Mouse (Mus musculus) bone marrow macrophage, adult 2 months (primary cell): ENCODE measurements around the gene Tecpr2. TPM values are rescaled to one million over a fixed set of nuclear protein-coding genes. Genes with fewer than 3 reads are reported as not detected.

Source experiments
- H3K27ac ChIP-seq: 2 replicates; pipeline ENCODE4 v1.5.1; 2012; ENCODE audit warnings: low read depth, low read length; ENCODE audit not compliant: insufficient read depth
- H3K4me1 ChIP-seq: 2 replicates; pipeline ENCODE4 v1.6.1; 2012; ENCODE audit warnings: low read length; ENCODE audit not compliant: control insufficient read depth, insufficient read depth
- H3K4me3 ChIP-seq: 2 replicates; pipeline ENCODE4 v1.5.1; 2012; ENCODE audit warnings: mild to moderate bottlenecking, low read length, moderate library complexity; ENCODE audit not compliant: insufficient read depth
- CTCF ChIP-seq: IDR thresholded peaks from 2 replicates; pipeline ENCODE4 v1.5.1; 2012; ENCODE audit warnings: low read depth, mild to moderate bottlenecking, low read length, moderate library complexity
- POLR2A ChIP-seq: IDR thresholded peaks from 2 replicates; pipeline ENCODE4 v1.6.1; 2012; ENCODE audit warnings: mild to moderate bottlenecking, low read depth, low read length, borderline replicate concordance
- polyA plus RNA-seq: library from polyadenylated mRNA; stranded (reverse); fragments of >200 nt; gene quantifications from 2 replicates; pipeline ENCODE4 v1.2.4, GENCODE M21; 2012; ENCODE audit not compliant: missing spikeins, insufficient read depth, insufficient read length

Gene Tecpr2
- polyA plus RNA-seq, 1 experiment, result 6.8 TPM

GRCm38 (mm10) chr12:110998092-110998491 lies 109.0 kb downstream of the Tecpr2 start:
- H3K4me3 ChIP-seq, result no peak overlapping the region
- TF ChIP-seq CTCF (no peak), POLR2A (no peak)

GRCm38 (mm10) chr12:110999820-111000219 lies 110.8 kb downstream of the Tecpr2 start:
- Histone ChIP-seq H3K27ac (no peak overlapping the region), H3K4me3 (no peak overlapping the region), H3K4me1 (peaks cover 9% of the 10 kb centered on the region)
- TF ChIP-seq CTCF (no peak), POLR2A (no peak)

More at GRCm38 (mm10) chr12:110998092-110998491, 109.0 kb downstream of the Tecpr2 start:
- Histone ChIP-seq H3K4me1 (no peaks in the 10 kb centered on the region), H3K27ac (no peak overlapping the region)

GRCm38 (mm10) chr12:111000956-111001355 lies 111.9 kb downstream of the Tecpr2 start:
- Histone ChIP-seq H3K4me3 (no peak overlapping the region), H3K27ac (no peak overlapping the region), H3K4me1 (peaks cover 9% of the 10 kb centered on the region)
- no peak for TF ChIP-seq POLR2A
- no peak for TF ChIP-seq CTCF

GRCm38 (mm10) chr12:111004142-111004541 lies 115.1 kb downstream of the Tecpr2 start:
- no peak for TF ChIP-seq POLR2A
- no peak for TF ChIP-seq CTCF
- no peak overlapping the region for H3K4me3 ChIP-seq
- H3K27ac ChIP-seq, result no peak overlapping the region
- peaks cover 15% of the 10 kb centered on the region for H3K4me1 ChIP-seq

GRCm38 (mm10) chr12:111005803-111006202 lies 116.7 kb downstream of the Tecpr2 start:
- Histone ChIP-seq H3K4me3 (no peak overlapping the region), H3K27ac (no peak overlapping the region), H3K4me1 (peaks cover 19% of the 10 kb centered on the region)
- TF ChIP-seq CTCF, result no peak
- TF ChIP-seq POLR2A, result no peak

GRCm38 (mm10) chr12:111006339-111006738 lies 117.3 kb downstream of the Tecpr2 start:
- peaks cover 19% of the 10 kb centered on the region for H3K4me1 ChIP-seq
- H3K4me3 ChIP-seq, result no peak overlapping the region
- no peak for TF ChIP-seq POLR2A
- no peak for TF ChIP-seq CTCF
- H3K27ac ChIP-seq, result no peak overlapping the region

- Histone ChIP-seq H3K27ac (no peak overlapping the region), H3K4me3 (no peak overlapping the region), H3K4me1 (peaks cover 19% of the 10 kb centered on the region)
- TF ChIP-seq CTCF (no peak), POLR2A (no peak)
Measured at GRCm38 (mm10) chr12:111007134-111008103, 118.4 kb downstream of the Tecpr2 start.

- no peak overlapping the region for H3K4me3 ChIP-seq
- H3K4me1 ChIP-seq, result peaks cover 19% of the 10 kb centered on the region
- TF ChIP-seq CTCF (peak; percentile 15; the same call in 1 of the 2 replicates), POLR2A (no peak)
- H3K27ac ChIP-seq, result no peak overlapping the region
Measured at GRCm38 (mm10) chr12:111008500-111009490, 119.7 kb downstream of the Tecpr2 start.

GRCm38 (mm10) chr12:111009615-111010257 lies 120.7 kb downstream of the Tecpr2 start:
- Histone ChIP-seq H3K4me1 (peaks cover 20% of the 10 kb centered on the region), H3K4me3 (no peak overlapping the region), H3K27ac (no peak overlapping the region)
- TF ChIP-seq POLR2A, result no peak
- no peak for TF ChIP-seq CTCF

- Histone ChIP-seq H3K4me3 (peak overlapping the region; percentile 9; the same call in 1 of the 2 replicates), H3K4me1 (peaks cover 22% of the 10 kb centered on the region), H3K27ac (peak overlapping the region; percentile 78)
- TF ChIP-seq POLR2A (no peak), CTCF (no peak)
Measured at GRCm38 (mm10) chr12:111016807-111017206, 127.7 kb downstream of the Tecpr2 start.
